Mouse (Mus musculus) adrenal gland, adult (tissue): ENCODE measurements at regions not wholly inside any gene's neighbourhood (a gene's known extent, or its start where the extent isn't known, plus 50 kb on each side); places are given as distances from the start of the nearest gene placed in this dataset.
A peak's percentile ranks its signal among the peaks of the same experiment; 100 is the strongest.

Experiments used
- DNase-seq, 2 experiments: peaks; one replicate each; pipeline ENCODE4 v3.0.0; 2022 to 2023; ENCODE audit warnings: low spot score in 1 of 2; ENCODE audit not compliant: inconsistent age in 2 of 2

- DNase-seq: no peak
These were observed 140.8 kb upstream of the Slit3 start for GRCm38 (mm10) chr11:34980210-34980609.

- peak; percentile 25 to 68 for DNase-seq
These were observed 143.2 kb upstream of the Slit3 start for GRCm38 (mm10) chr11:34977861-34978260.

GRCm38 (mm10) chr11:34975771-34976302 lies 142.4 kb upstream of the Spdl1 start:
- peak; percentile 41 to 62 for DNase-seq

GRCm38 (mm10) chr11:34973467-34973921 lies 140.1 kb upstream of the Spdl1 start:
- DNase-seq: peak in 1 of 2 experiments; percentile 43

- DNase-seq: no peak
These were observed 139.6 kb upstream of the Spdl1 start for GRCm38 (mm10) chr11:34973012-34973411.

- no peak for DNase-seq
These were observed 125.8 kb upstream of the Spdl1 start for GRCm38 (mm10) chr11:34959291-34959690.

GRCm38 (mm10) chr11:34941486-34942456 lies 108.3 kb upstream of the Spdl1 start:
- DNase-seq: peak in 1 of 2 experiments; percentile 36

GRCm38 (mm10) chr11:34940151-34940550 lies 106.7 kb upstream of the Spdl1 start:
- no peak for DNase-seq

GRCm38 (mm10) chr11:34939002-34939401 lies 105.6 kb upstream of the Spdl1 start:
- DNase-seq: no peak

- DNase-seq: no peak
These were observed 98.8 kb upstream of the Spdl1 start for GRCm38 (mm10) chr11:34932191-34932590.

- DNase-seq: no peak
These were observed 83.7 kb upstream of the Spdl1 start for GRCm38 (mm10) chr11:34917175-34917574.

GRCm38 (mm10) chr11:34909841-34910240 lies 76.4 kb upstream of the Spdl1 start:
- DNase-seq: no peak

- no peak for DNase-seq
These were observed 70.8 kb upstream of the Spdl1 start for GRCm38 (mm10) chr11:34904271-34904670.

GRCm38 (mm10) chr11:34899400-34899799 lies 66.0 kb upstream of the Spdl1 start:
- DNase-seq: peak; percentile 9 to 52

GRCm38 (mm10) chr11:34895624-34896023 lies 62.2 kb upstream of the Spdl1 start:
- DNase-seq: no peak

- DNase-seq: no peak
These were observed 55.1 kb upstream of the Spdl1 start for GRCm38 (mm10) chr11:34888374-34889136.

- no peak for DNase-seq
These were observed 54.1 kb upstream of the Spdl1 start for GRCm38 (mm10) chr11:34887587-34887986.
